Mouse (Mus musculus) neural tube, embryonic 11.5 days (tissue): ENCODE results near the gene Iyd. TPM values are rescaled to one million over a fixed set of nuclear protein-coding genes. Genes with fewer than 3 reads are reported as not detected.
"Not testable (repeated sequence)": the region's sequence is repeated elsewhere in the genome, so short reads cannot be mapped to it uniquely, and the experiment has no call there.

Experiments
- ATAC-seq: fragments of 200-750 bp; cut with Nextera tagmentation; 2 replicates; pipeline ENCODE4 v1.8.0; 2017; ENCODE audit warnings: moderate number of reproducible peaks, mild to moderate bottlenecking, moderate TSS enrichment, moderate library complexity; ENCODE audit not compliant: insufficient read depth, low FRiP score, low TSS enrichment
- DNase-seq: peaks from one replicate; pipeline ENCODE4 v3.0.0-alpha.2; 2015; ENCODE audit warnings: low spot score
- H3K27ac ChIP-seq: fragments of 300-500 bp; sonication (generic); 2 replicates; pipeline ENCODE4 v1.5.1; 2014; ENCODE audit warnings: low read depth, mild to moderate bottlenecking, low read length
- H3K27me3 ChIP-seq: fragments of 300-500 bp; sonication (generic); 2 replicates; pipeline ENCODE4 v1.6.1; 2014; ENCODE audit warnings: mild to moderate bottlenecking, low read length, mixed read lengths; ENCODE audit not compliant: control insufficient read depth, insufficient read depth
- H3K36me3 ChIP-seq: fragments of 300-500 bp; sonication (generic); 2 replicates; pipeline ENCODE4 v1.6.1; 2014; ENCODE audit warnings: mild to moderate bottlenecking, low read length, moderate library complexity, mixed read lengths; ENCODE audit not compliant: control insufficient read depth, insufficient read depth
- H3K4me1 ChIP-seq: fragments of 300-500 bp; sonication (generic); 2 replicates; pipeline ENCODE4 v1.6.1; 2014; ENCODE audit warnings: low read length, mixed read lengths; ENCODE audit not compliant: control insufficient read depth, insufficient read depth
- H3K4me2 ChIP-seq: fragments of 300-500 bp; sonication (generic); 2 replicates; pipeline ENCODE4 v1.6.1; 2014; ENCODE audit warnings: low read depth, mild to moderate bottlenecking, moderate library complexity
- H3K4me3 ChIP-seq: fragments of 300-500 bp; sonication (generic); 2 replicates; pipeline ENCODE4 v1.5.1; 2014; ENCODE audit warnings: low read depth, low read length
- H3K9ac ChIP-seq: fragments of 300-500 bp; sonication (generic); 2 replicates; pipeline ENCODE4 v1.6.1; 2014; ENCODE audit warnings: mild to moderate bottlenecking, low read length
- H3K9me3 ChIP-seq: fragments of 300-500 bp; sonication (generic); 2 replicates; pipeline ENCODE4 v1.6.1; 2016; ENCODE audit warnings: low read length; ENCODE audit not compliant: control insufficient read depth
- WGBS: fragments of 180-500 bp; shearing (Covaris S2); extraction: QIAGEN DNeasy Blood & Tissue Kit; methylation state at CpG from one replicate; pipeline ENCODE4 v1.1.7; 2014; 5-methylcytosine and 5-hydroxymethylcytosine counted together
- polyA plus RNA-seq: library from polyadenylated mRNA; unstranded; fragments of >200 nt; fragmentation: Nextera tagmentation; extraction: Ambion mirVana; gene quantifications from 2 replicates; pipeline ENCODE4 v1.2.1, GENCODE M21; 2014

Gene Iyd
- 0.24 TPM in 1 of 2 replicates, not detected in the other for polyA plus RNA-seq

- Histone ChIP-seq H3K9ac (no peak within 1 kb of the TSS), H3K27me3 (no peaks in the 10 kb centered on the region), H3K36me3 (no peaks in the 10 kb centered on the region), H3K4me3 (no peak within 1 kb of the TSS), H3K4me2 (no peak within 1 kb of the TSS), H3K9me3 (no peaks in the 10 kb centered on the region), H3K4me1 (no peaks in the 10 kb centered on the region), H3K27ac (no peak within 1 kb of the TSS)
- ATAC-seq: no peak
- 82% methylated on average over 16 of the region's 16 CpGs for WGBS
- no peak for DNase-seq
These were observed at the start of gene Iyd for GRCm38 (mm10) chr10:3540003-3540827. Gene Iyd, plus strand, starts transcription at chr10:3540240.

GRCm38 (mm10) chr10:3496791-3497190 lies 43.2 kb upstream of the Iyd start:
- WGBS: 76% methylated on average over 2 of the region's 2 CpGs
- Histone ChIP-seq H3K4me2 (no peak overlapping the region), H3K36me3 (no peaks in the 10 kb centered on the region), H3K9ac (no peak overlapping the region), H3K4me3 (no peak overlapping the region), H3K27me3 (no peaks in the 10 kb centered on the region), H3K9me3 (no peaks in the 10 kb centered on the region), H3K27ac (no peak overlapping the region), H3K4me1 (no peaks in the 10 kb centered on the region)
- DNase-seq (no peak), ATAC-seq (no peak)

- not testable (repeated sequence) for H3K9me3 ChIP-seq, H3K4me2 ChIP-seq, H3K4me3 ChIP-seq, ATAC-seq, H3K27me3 ChIP-seq, H3K4me1 ChIP-seq, DNase-seq, H3K27ac ChIP-seq, H3K36me3 ChIP-seq, H3K9ac ChIP-seq
- 88% methylated on average over 6 of the region's 6 CpGs for WGBS
These were observed 39.2 kb upstream of the Iyd start for GRCm38 (mm10) chr10:3500846-3501245.

- no peaks in the 10 kb centered on the region for H3K27me3 ChIP-seq
- 76% methylated on average over 8 of the region's 8 CpGs for WGBS
- no peaks in the 10 kb centered on the region for H3K36me3 ChIP-seq
- DNase-seq (peak; percentile 62), ATAC-seq (no peak)
- no peak overlapping the region for H3K27ac ChIP-seq
- H3K4me2 ChIP-seq: no peak overlapping the region
- no peaks in the 10 kb centered on the region; the same call in 1 of the 2 replicates for H3K9me3 ChIP-seq
- H3K4me3 ChIP-seq: no peak overlapping the region
- no peak overlapping the region for H3K9ac ChIP-seq
- no peaks in the 10 kb centered on the region for H3K4me1 ChIP-seq
These were observed 32.4 kb upstream of the Iyd start for GRCm38 (mm10) chr10:3507484-3508221.

GRCm38 (mm10) chr10:3508222-3508588 lies 31.8 kb upstream of the Iyd start:
- Histone ChIP-seq H3K4me2 (no peak overlapping the region), H3K9me3 (no peaks in the 10 kb centered on the region; the same call in 1 of the 2 replicates), H3K4me3 (no peak overlapping the region), H3K9ac (no peak overlapping the region), H3K27ac (no peak overlapping the region), H3K36me3 (no peaks in the 10 kb centered on the region), H3K4me1 (no peaks in the 10 kb centered on the region), H3K27me3 (no peaks in the 10 kb centered on the region)
- no peak for ATAC-seq
- 70% methylated on average over 2 of the region's 2 CpGs for WGBS
- DNase-seq: no peak

- Histone ChIP-seq H3K9ac (no peak overlapping the region), H3K36me3 (no peaks in the 10 kb centered on the region), H3K9me3 (no peaks in the 10 kb centered on the region; the same call in 1 of the 2 replicates), H3K27ac (no peak overlapping the region), H3K4me3 (no peak overlapping the region), H3K27me3 (no peaks in the 10 kb centered on the region), H3K4me2 (no peak overlapping the region), H3K4me1 (no peaks in the 10 kb centered on the region)
- 67% methylated on average over 2 of the region's 2 CpGs for WGBS
- no peak for ATAC-seq
- DNase-seq: no peak
These were observed 31.3 kb upstream of the Iyd start for GRCm38 (mm10) chr10:3508746-3509145.

GRCm38 (mm10) chr10:3509663-3510277 lies 30.3 kb upstream of the Iyd start:
- WGBS: 73% methylated on average over 7 of the region's 7 CpGs
- H3K27ac ChIP-seq: no peak overlapping the region
- H3K36me3 ChIP-seq: no peaks in the 10 kb centered on the region
- no peak overlapping the region for H3K9ac ChIP-seq
- no peak overlapping the region for H3K4me2 ChIP-seq
- H3K4me1 ChIP-seq: no peaks in the 10 kb centered on the region
- DNase-seq: no peak
- no peak overlapping the region for H3K4me3 ChIP-seq
- no peak for ATAC-seq
- H3K27me3 ChIP-seq: no peaks in the 10 kb centered on the region
- no peaks in the 10 kb centered on the region; the same call in 1 of the 2 replicates for H3K9me3 ChIP-seq

- H3K4me2 ChIP-seq: no peak overlapping the region
- H3K36me3 ChIP-seq: no peaks in the 10 kb centered on the region
- H3K4me3 ChIP-seq: no peak overlapping the region
- no peaks in the 10 kb centered on the region for H3K4me1 ChIP-seq
- 78% methylated on average over 3 of the region's 3 CpGs for WGBS
- H3K27me3 ChIP-seq: no peaks in the 10 kb centered on the region
- no peak for DNase-seq
- no peak overlapping the region for H3K27ac ChIP-seq
- no peaks in the 10 kb centered on the region; the same call in 1 of the 2 replicates for H3K9me3 ChIP-seq
- no peak overlapping the region for H3K9ac ChIP-seq
- no peak for ATAC-seq
These were observed 29.6 kb upstream of the Iyd start for GRCm38 (mm10) chr10:3510486-3510885.
